Mouse (Mus musculus) thymus, adult 18-20 months (tissue): Measurements from ENCODE around the gene Zfp42.
"Not testable (repeated sequence)": the region's sequence is repeated elsewhere in the genome, so short reads cannot be mapped to it uniquely, and the experiment has no call there.

ENCODE experiments used
- DNase-seq, 2 experiments: peaks; one replicate each; pipeline ENCODE4 v3.0.0; 2022; ENCODE audit warnings: mixed read lengths in 2 of 2

The Zfp42 gene

DNA sequence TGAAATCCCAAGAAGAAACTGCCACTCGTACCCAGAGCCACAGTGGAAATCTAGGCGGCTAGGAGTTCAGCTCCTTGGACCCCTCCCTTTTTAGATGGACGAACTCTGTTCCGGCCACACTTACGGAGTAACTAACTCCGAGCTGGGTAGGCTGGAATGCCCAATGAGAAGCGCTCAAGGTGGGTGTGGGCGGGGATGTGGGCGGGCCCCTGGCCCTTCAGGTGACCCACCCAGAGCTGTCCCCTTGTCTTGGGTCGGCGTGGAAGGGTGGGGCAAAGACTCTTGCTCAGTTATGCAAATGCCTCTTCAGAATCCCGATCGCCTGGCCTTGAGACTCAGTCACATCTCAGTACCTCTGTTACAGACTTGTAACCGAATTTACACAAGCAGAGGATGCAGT lies at the start of gene Zfp42:
Zfp42 (minus strand) TSS at position 85 of the 400 bp plus-strand sequence.
- DNase-seq = no peak

DNA sequence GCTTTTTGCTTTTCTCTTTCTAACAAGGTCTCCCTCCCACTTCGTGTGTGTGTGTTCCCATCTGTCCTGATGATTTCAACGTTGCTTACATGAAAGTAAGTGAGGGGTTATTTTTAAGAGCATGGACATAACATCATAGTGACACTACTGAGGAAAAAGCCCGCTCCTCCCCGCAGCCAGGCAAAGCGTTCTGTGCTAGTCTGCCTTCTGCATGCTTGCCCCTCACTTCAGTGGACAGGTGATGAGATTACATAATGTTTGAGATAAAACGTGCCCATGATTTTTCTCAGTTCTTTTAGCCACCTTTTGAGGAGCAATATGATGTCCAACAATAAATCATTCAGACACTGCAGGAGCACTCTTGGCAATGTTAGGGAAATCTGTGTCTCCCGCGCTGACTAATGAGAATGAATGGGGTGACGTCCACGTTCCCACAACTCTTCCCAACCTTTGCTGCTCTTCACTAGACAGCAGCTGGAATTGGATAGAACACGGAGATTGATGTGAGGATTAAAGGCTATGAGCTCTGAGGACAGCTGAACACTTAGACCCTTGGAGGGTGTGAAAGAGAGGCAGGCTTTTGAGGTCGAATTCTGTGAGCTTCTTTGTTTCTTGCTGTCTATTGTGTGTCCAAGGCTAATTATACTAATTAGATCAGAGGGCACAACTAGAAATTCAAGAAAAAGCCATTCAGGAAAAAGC lies 49.4 kb upstream of the Zfp42 start:
- no peak for DNase-seq

DNA sequence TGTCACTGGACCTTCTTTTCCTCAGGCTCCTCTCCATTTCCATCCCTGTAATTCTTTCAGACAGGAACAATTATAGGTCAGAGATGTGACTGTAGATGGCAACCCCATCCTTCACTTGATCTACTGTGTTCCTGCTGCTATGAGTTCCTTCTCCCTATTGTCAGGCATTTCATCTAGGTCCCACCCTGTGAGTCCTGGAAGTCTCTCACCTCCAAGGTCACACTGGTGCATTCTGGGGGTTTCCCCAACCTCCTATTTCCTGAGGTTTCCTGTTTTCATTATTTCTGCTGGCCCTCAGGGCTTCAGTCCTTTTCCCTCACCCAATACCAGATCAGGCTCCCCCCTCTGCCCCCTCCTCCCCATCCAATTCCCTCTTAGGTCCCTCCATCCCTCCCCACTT lies 45.5 kb upstream of the Zfp42 start:
- DNase-seq = not testable (repeated sequence)

DNA sequence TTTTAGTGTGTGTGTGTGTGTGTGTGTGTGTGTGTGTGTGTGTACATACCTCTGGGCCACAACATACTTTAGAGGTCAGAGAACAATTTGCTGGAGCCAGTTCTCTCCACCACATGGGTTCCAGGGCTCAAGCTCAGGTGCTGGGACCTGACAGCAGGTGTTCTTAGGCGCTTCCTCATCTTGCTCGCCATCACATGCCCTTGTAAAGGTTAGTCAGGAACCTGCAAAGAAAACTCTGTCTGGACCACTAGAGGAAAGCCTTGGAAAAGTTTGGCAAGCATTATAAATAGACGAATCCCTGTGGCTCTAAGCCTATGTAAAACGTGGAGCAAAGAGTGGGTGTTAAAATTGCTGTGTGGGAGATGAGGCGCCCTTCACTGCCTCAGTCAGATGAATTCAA lies 31.8 kb upstream of the Zfp42 start:
- DNase-seq = no peak

DNA sequence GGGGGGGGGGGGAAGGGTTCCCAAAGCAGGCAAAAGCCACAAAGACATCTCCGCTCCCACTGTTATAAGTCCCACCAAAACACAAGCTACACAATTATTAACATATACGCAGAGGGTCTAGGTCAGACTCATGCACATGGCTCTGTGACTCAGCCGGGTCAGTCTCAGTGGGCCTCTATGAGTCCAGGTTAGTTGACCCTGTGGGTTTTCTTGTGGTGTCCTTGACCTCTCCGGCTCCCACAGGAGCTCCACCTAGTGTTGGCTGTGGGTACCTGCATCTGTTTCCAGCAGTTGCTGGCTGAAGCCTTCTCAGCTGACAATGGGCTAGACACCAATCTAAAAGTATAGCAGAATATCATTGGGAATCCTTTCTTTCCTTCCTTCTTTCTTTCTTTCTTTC lies 26.7 kb upstream of the Zfp42 start:
- DNase-seq = no peak

DNA sequence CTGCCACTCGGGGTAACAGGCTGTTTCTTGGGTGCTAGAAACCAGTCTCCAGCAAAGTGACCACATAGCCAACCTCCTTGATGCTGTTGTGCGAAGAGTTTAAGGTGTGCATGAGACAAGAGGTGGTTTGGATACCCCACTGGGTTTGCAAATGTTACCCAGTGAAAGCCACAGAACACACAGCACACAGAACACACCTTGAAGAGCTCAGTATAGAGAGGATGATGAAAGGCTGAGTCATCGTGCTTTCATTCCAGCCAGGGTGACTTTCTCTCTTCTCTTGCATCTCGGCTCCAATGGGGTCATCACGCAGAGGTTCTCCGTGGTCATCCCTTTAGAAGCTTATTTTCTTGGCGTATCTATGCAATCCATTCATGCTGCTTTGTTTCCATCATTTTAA lies 24.9 kb upstream of the Zfp42 start:
- no peak for DNase-seq

DNA sequence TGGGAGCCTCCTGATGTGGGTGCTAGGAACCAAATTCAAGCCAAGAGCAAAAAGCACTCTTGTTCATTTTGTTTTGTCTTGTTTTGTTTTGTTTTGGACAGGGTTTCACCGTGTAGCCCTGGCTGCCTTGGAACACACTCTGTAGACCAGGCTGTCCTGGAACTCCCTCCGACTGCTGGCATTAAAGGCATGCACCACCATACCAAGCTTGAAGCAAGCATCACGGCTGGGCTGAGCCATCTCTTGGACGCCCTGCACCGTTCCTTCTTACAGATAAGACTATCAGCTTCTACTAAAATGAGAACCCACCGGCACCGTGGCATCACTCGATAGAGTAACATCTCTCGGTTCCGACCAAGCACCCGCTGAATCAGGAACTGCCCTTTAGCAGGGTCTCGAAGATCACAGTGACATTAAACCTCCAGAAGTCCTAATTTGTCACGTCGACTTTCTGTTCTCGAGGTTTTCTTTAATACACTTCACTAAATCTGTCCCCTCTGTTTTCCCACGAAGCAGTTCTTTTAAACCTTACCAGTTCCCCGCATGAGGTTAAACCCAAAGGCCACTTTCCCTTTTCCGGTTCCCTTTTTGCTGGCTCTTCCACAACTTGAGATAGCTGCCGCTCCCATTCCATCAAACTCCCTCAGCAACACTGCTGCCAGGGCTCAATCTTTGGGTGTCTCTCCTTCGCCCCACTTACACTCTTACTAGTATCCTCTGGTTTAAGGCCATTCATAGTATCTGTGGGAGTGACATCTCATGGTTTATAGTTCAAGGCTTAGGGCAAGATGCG lies 23.3 kb upstream of the Zfp42 start:
- DNase-seq = no peak

DNA sequence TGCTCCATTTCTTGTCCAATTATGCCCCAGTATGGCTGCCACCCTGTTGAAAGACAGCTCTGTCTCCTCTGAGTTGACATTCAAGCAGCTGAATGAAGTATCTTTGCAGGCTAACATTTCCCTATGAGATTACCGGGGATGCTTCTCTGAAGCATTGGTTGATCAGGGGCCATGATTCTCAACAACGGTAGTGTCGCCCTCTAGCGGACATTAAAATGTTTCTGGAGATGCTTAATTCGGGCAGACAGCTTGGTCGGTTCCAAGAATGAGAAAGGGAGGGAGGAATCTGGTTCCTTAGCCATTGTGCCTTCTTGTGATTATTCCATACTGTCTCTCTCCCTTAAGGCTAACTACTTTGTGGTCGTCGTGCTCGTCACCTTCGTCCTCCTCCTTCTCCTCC lies 21.9 kb upstream of the Zfp42 start:
- no peak for DNase-seq

DNA sequence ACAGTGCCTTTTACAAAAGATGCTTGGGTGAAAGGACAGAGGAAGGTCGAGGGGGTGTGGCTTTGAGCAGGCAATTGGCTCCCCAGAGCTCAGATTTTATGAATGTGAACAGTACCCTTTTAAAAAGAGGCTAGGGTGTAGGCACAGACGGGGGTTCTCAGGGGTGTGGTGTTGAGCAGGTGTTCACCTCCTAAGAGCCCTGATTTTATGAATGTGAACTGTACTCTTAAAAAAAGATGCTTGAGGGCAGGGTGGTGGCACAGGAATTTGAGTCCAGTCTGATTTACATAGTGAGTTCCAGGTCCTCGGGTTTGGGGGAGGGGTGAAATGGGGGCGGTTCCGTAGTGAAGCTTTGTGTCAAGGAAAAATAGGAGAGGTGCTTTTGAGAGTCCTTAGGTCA lies 14.0 kb upstream of the Zfp42 start:
- no peak for DNase-seq

DNA sequence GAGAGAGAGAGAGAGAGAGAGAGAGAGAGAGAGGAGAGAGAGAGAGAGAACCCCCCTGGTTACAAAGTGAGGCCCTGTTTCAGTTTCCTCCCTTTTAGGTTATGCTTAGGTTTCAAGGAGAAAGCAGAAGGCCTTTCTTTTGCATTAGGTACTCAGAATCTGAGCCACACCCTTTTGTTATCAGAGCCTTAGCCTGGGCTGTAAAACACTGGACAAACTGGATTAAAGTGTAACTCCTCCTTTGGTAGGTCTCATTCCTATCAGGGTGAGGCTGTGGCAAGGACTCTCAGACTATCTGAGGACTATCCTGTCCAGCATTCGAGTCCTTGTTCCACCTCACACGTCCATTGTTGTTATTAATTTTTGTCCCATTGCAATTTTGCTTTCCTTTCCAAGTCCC lies 1.4 kb upstream of the Zfp42 start:
- no peak for DNase-seq

DNA sequence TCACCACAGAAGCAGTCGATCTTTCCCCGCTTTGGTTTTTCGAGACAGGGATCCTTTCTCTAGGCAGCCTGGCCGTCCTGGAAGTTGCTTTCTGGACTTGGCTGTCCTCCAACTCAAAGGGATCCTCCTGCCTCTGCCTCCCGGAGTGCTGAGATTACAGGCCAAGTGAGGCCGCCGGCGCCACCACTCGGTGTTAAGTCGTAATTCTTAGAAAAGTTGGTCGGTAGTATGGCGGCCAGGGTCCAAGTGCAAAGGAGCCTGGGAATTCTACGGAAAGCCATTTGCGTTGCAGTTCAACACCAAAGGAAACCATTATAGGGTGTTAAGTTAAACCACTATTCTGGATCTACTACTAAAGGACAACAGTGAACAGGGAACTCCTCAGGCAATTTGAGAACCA lies 1.1 kb downstream of the Zfp42 start:
- DNase-seq = no peak

DNA sequence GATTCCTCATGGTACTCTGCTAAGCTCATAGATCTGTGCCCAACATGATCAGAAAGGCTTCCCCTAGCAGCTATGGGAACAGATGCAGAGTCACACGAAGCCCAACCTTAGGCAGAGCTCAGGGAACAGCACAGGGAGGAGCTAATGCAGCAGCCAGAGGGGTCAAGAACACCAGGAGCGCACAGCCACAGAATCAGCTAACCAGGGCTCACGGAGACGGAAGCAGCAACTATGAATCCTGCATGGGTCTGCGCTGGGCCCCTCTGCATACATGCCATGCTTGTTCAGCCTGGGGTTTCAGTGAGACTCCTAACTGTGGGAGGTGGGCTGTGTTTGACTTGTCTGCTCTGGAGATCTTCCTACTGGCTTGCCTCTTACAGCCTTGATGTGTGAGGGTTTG lies 7.0 kb downstream of the Zfp42 start:
- no peak for DNase-seq

DNA sequence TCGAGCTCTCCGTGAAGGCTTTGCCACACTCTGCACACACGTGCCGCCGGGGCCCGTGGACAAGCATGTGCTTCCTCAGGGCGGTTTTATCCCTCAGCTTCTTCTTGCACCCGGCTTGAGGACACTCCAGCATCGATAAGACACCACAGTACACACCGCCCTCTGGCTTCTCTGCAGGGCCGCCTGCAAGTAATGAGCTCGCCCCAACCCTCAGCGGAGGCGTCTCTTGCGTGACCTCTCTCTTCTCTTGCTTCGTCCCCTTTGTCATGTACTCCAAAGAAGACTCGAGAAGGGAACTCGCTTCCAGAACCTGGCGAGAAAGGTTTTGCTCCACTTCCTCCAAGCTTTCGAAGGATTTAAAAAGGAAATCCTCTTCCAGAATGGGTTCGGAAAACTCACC lies 11.0 kb downstream of the Zfp42 start:
- no peak for DNase-seq

DNA sequence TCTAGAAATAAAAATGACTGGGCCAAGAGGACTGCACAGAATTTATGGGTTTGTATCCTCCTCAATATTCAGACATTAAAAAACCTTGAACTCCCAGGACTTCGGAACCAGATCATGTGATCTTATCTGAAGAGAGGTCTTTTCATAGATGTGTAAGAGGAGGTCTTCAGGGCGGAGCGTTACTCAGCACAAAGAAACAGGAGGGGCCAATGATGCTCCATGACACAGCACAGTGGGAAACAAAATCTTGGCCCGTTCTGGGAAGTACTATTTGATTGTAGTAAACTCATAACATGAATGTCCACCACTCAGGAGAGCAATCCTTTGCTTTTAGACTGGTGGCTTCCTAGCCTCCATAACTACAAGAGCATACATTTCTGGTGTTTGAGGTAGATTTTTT lies 12.6 kb downstream of the Zfp42 start:
- DNase-seq = no peak

DNA sequence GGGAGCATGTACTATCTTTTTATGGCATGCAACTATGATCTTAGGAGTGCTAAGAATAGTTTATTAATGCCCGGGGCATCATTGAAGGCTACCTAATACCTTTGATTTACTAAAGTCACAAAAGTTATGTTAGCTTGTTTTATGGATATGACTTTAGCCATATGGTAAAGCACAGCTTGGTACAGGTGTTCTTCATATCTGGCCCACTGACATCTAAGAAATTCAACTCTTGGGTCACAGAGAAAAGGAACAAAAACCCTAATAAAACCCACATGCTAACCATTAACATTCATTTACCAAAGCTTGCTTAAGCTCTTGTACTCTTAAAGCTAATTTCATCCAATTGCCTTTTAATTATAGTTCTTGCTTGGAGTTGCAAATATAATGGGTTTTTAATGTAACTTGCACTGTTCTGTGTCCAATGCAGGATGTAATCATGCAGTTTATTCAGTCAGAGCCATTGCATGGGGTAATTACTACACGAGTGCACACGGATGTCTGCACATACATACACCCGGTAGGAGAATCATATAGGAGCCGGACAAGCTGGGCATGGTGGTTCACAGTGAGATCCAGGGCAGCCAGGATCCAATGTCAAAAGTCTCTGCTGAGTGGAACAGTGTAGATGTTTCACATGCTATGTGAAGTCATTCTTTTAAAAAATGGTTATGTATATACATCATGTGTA lies 16.2 kb downstream of the Zfp42 start:
- no peak for DNase-seq

DNA sequence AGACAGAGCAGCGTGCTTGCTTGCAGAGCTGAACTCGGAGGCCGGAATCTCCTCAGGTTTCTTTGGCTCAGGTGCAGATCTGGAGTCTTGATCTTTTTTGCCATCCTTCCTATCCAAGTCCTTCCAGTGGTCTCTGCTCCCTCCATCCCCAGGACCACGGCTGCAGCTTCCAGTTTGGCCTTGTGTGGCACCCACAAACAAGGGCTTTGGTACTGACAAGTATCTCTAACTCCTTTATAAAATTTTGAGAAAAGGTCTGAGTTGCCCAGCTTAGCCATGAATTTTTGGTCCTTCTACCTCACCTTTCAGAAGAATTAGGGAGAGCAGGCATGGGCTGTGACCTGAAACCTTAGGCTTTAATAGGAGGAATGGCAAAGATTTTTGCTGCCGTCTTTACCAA lies 17.0 kb downstream of the Zfp42 start:
- DNase-seq = no peak

DNA sequence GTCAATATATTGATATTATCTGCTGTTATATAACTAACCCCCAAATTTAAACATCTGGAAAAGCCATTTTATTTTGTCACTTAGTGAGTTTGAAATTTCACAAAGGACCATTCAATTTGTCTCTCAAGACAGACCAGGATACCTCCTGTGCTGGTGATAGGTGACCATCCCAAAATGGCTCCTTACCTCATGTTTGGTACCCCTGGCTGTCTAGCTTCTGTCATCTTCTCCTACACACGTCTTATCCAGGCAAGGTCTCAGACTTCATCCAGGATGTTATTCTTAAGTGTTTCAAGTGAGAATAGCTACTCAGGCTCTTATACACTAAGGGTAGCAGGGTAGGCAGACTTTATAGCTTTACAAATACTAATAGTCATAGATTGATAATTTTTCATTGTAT lies 17.9 kb downstream of the Zfp42 start:
- no peak for DNase-seq

DNA sequence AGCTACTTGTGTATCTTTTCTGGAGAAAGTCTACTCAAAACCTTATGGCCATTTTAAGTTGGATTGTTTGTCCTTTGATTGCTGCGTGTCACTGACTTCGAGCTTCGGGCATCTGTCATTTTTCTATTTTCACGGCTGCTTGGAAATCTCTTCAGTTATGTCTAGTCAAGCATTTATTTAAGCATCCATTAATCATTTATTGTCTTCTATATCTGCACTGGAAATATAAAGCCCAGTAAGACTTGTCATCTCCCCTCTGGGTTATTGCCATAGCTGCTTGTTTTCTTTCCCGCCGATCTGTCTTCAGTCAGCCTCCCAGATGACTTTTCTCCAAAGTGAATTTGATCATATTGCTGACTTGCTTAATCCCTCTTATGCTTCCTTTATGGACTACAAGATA lies 19.3 kb downstream of the Zfp42 start:
- no peak for DNase-seq

DNA sequence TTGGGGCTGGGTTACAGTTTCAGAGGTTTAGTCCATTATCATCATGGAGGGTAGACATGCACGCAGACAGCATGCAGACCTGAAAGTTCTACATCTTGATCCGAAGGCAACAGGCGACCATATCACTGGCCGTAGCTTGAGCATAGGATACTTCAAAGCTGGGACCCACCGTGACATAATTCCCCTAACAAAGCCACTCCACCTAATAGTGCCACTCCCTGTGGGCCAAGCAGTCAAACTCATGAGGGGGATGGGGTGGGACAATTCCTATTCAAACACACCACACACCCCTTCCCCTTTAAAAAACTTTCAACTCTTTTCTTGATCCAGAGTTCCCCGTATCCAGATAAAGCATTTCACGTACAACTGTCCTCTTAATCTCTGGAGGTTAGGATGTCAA lies 23.5 kb downstream of the Zfp42 start:
- no peak for DNase-seq

DNA sequence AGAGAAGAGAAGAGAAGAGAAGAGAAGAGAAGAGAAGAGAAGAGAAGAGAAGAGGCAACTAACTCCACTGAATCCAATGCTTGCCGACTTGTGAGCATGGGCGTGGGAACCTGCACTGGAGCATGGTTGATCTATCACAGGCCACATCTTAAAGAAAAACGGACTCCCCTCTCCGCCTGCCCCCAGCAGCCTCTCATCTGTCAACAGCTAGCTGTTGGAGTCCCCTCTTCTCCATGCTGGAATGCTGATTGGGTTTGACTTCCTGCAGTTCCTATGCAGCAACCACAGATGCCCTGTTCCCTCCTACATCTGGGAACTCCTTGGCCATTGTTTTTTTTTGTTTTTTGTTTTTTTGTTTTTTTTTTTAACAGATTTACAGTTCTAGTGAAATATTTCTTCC lies 28.4 kb downstream of the Zfp42 start:
- no peak for DNase-seq

DNA sequence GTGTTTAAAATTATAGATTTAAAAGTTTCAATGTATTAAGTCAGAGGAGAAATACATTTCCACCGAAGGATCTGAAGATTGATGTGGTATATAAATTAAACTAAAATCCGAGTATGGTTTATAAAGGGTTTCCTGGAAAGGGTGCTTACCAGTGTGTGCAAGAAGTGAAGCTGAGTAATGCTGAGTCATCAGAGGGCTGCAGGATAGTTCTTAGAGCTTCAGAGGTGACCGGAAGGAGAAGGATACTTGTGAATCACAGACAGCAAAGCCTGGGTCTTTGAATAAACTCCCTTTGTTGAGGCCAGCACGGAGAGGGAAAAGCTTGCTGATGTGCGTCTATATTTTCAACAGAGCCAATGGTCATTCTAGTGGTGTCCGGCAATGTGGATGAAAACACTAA lies 45.8 kb downstream of the Zfp42 start:
- no peak for DNase-seq

DNA sequence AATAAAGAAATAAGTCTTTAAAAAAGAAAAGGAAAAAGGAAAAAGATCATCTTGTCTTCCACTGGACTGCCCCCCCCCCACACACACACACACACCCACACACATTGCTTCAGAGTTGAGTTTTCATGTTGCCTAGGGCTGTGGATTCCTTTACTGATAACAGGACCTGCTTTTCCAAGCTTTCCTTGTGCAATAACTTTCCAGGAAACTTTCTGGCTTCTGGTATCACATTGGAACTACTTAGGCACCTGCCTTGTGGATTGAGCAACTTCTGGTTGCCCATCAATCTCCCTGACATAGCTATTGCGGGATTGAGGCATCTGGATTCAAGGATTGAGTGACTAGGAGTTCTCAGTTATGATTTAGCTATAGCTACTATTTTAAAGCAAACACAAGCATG lies 48.9 kb downstream of the Zfp42 start:
- DNase-seq = no peak

DNA sequence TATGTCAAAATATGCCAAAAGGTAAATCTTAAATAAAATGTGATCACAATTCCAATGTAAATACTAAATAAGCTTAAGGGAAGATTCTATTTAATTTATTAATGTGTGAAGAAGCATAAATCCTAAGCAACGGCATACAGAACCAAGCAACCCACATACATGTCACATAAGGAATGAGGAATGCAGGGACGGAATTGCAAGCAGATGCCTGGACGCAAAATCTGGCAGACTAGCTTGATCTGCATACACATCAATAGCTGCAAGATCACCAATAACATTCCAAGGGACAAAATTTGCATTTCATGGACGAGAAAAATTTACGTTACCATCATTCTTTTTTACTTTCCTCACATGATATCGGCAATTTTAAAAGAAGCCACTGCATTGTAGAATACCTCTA lies 51.1 kb downstream of the Zfp42 start:
- DNase-seq = no peak

DNA sequence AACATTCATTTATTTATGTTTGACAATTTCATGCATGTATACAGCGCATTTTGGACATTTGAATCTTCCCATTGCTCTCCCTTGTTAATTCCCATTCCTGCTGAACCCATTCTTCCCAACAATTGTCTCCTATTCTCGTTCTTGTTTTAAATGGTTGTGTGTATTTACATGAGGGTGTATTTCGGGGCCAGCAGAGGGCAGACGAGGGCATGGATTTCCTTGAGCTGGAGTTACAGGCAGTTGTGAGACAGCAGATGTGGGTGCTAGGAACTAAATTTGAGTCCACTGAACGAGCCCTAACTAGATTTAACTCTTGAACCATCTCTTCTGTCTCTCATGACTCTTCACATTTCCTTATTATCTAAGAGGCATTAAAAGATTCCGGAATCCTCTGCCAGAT lies 55.1 kb downstream of the Zfp42 start:
- DNase-seq = no peak
